Mouse (Mus musculus): ENCODE data around the gene Atp6v0b. TPM values are rescaled to one million over a fixed set of nuclear protein-coding genes. Genes with fewer than 3 reads are reported as not detected.

Gene Atp6v0b
- polyA plus RNA-seq, 1 experiment: 470 TPM

- Histone ChIP-seq H3K4me3 (no peak overlapping the region), H3ac (ENCODE audit: control insufficient read depth, insufficient read length) (no peak overlapping the region), H3K27me3 (ENCODE audit: control insufficient read depth, insufficient read depth, insufficient read length) (no peaks in the 10 kb centered on the region), H3K36me3 (ENCODE audit: control insufficient read depth, insufficient read depth) (peaks cover 16% of the 10 kb centered on the region), H3K79me2 (ENCODE audit: control insufficient read depth, insufficient read depth) (no peaks in the 10 kb centered on the region), H3K4me2 (ENCODE audit: low read depth) (no peak overlapping the region)
- peak; percentile 11 for TF ChIP-seq POLR2AphosphoS2 (IDR thresholded peaks at IDR 0.05; ENCODE audit: insufficient read length, low read depth)
- no peak for TF ChIP-seq CEBPB (IDR thresholded peaks at IDR 0.05; ENCODE audit: insufficient read depth, poor library complexity, severe bottlenecking)
Measured at GRCm38 (mm10) chr4:117871787-117872186, 15.3 kb downstream of the Atp6v0b start.

- H3K4me3 ChIP-seq: no peak overlapping the region
- TF ChIP-seq TCF3 (IDR thresholded peaks at IDR 0.05; ENCODE audit: insufficient read length, low read depth): no peak
- no peak for TF ChIP-seq SRF (IDR thresholded peaks at IDR 0.05; ENCODE audit: control insufficient read depth, insufficient read length, low read depth)
- no peak for TF ChIP-seq E2F4 (IDR thresholded peaks at IDR 0.05; ENCODE audit: insufficient read depth)
- TF ChIP-seq USF1 (IDR thresholded peaks at IDR 0.05; ENCODE audit: low read depth): no peak
- TF ChIP-seq TCF12 (IDR thresholded peaks at IDR 0.05; ENCODE audit: insufficient read depth, poor library complexity, severe bottlenecking): no peak
- TF ChIP-seq POLR2AphosphoS2 (IDR thresholded peaks at IDR 0.05; ENCODE audit: insufficient read length, low read depth): peak; percentile 87
- TF ChIP-seq MYOD1 (IDR thresholded peaks at IDR 0.05; ENCODE audit: control insufficient read depth in 1 of 3, insufficient read length in 2 of 3, low read depth in 2 of 3): no peak
- TF ChIP-seq REST (IDR thresholded peaks at IDR 0.05; ENCODE audit: insufficient read depth, insufficient read length): no peak
- TF ChIP-seq POLR2A (IDR thresholded peaks at IDR 0.05; ENCODE audit: insufficient read length, low read depth): peak; percentile 29
- no peaks in the 10 kb centered on the region for H3K27me3 ChIP-seq (ENCODE audit: control insufficient read depth, insufficient read depth, insufficient read length)
- no peak overlapping the region for H3K4me2 ChIP-seq (ENCODE audit: low read depth)
- no peaks in the 10 kb centered on the region for H3K79me2 ChIP-seq (ENCODE audit: control insufficient read depth, insufficient read depth)
- peaks cover 17% of the 10 kb centered on the region for H3K36me3 ChIP-seq (ENCODE audit: control insufficient read depth, insufficient read depth)
- no peak overlapping the region for H3ac ChIP-seq (ENCODE audit: control insufficient read depth, insufficient read length)
Measured at GRCm38 (mm10) chr4:117870437-117870836, 16.7 kb downstream of the Atp6v0b start.

GRCm38 (mm10) chr4:117869317-117869716 is 17.8 kb downstream of the Atp6v0b start:
- no peak for TF ChIP-seq CEBPB (IDR thresholded peaks at IDR 0.05; ENCODE audit: insufficient read depth, poor library complexity, severe bottlenecking)
- peak; percentile 57 to 82 (median 60) for TF ChIP-seq MYOG (IDR thresholded peaks at IDR 0.05; ENCODE audit: control insufficient read depth in 1 of 3, insufficient read depth in 1 of 3, insufficient read length in 2 of 3, low read depth in 2 of 3)
- no peak for TF ChIP-seq TCF12 (IDR thresholded peaks at IDR 0.05; ENCODE audit: insufficient read depth, poor library complexity, severe bottlenecking)
- TF ChIP-seq E2F4 (IDR thresholded peaks at IDR 0.05; ENCODE audit: insufficient read depth): no peak
- TF ChIP-seq SRF (IDR thresholded peaks at IDR 0.05; ENCODE audit: control insufficient read depth, insufficient read length, low read depth): no peak
- no peak for TF ChIP-seq POLR2A (IDR thresholded peaks at IDR 0.05; ENCODE audit: insufficient read length, low read depth)
- TF ChIP-seq MYOD1 (IDR thresholded peaks at IDR 0.05; ENCODE audit: control insufficient read depth in 1 of 3, insufficient read length in 2 of 3, low read depth in 2 of 3): peak in 2 of 3 experiments; percentile 67 to 87
- H3K79me2 ChIP-seq (ENCODE audit: control insufficient read depth, insufficient read depth): no peaks in the 10 kb centered on the region
- no peak overlapping the region for H3K4me3 ChIP-seq
- peaks cover 20% of the 10 kb centered on the region for H3K36me3 ChIP-seq (ENCODE audit: control insufficient read depth, insufficient read depth)
- H3ac ChIP-seq (ENCODE audit: control insufficient read depth, insufficient read length): no peak overlapping the region
- H3K4me2 ChIP-seq (ENCODE audit: low read depth): no peak overlapping the region
- H3K27me3 ChIP-seq (ENCODE audit: control insufficient read depth, insufficient read depth, insufficient read length): no peaks in the 10 kb centered on the region

GRCm38 (mm10) chr4:117867823-117868222 is 19.3 kb downstream of the Atp6v0b start:
- H3K79me2 ChIP-seq (ENCODE audit: control insufficient read depth, insufficient read depth): no peaks in the 10 kb centered on the region
- TF ChIP-seq TCF12 (IDR thresholded peaks at IDR 0.05; ENCODE audit: insufficient read depth, poor library complexity, severe bottlenecking) (no peak), POLR2A (IDR thresholded peaks at IDR 0.05; ENCODE audit: insufficient read length, low read depth) (no peak), MYOG (IDR thresholded peaks at IDR 0.05; ENCODE audit: control insufficient read depth in 1 of 3, insufficient read depth in 1 of 3, insufficient read length in 2 of 3, low read depth in 2 of 3) (no peak), REST (IDR thresholded peaks at IDR 0.05; ENCODE audit: insufficient read depth, insufficient read length) (no peak), SRF (IDR thresholded peaks at IDR 0.05; ENCODE audit: control insufficient read depth, insufficient read length, low read depth) (no peak), TCF3 (IDR thresholded peaks at IDR 0.05; ENCODE audit: insufficient read length, low read depth) (no peak), E2F4 (IDR thresholded peaks at IDR 0.05; ENCODE audit: insufficient read depth) (no peak), MAX (IDR thresholded peaks at IDR 0.05; ENCODE audit: low read depth) (no peak), POLR2AphosphoS2 (IDR thresholded peaks at IDR 0.05; ENCODE audit: insufficient read length, low read depth) (peak; percentile 24)
- H3K36me3 ChIP-seq (ENCODE audit: control insufficient read depth, insufficient read depth): peaks cover 20% of the 10 kb centered on the region
- no peak overlapping the region for H3K4me2 ChIP-seq (ENCODE audit: low read depth)
- no peak overlapping the region for H3K4me3 ChIP-seq
- no peaks in the 10 kb centered on the region for H3K27me3 ChIP-seq (ENCODE audit: control insufficient read depth, insufficient read depth, insufficient read length)
- no peak overlapping the region for H3ac ChIP-seq (ENCODE audit: control insufficient read depth, insufficient read length)

- no peak for TF ChIP-seq POLR2A (IDR thresholded peaks at IDR 0.05; ENCODE audit: insufficient read length, low read depth)
- TF ChIP-seq CEBPB (IDR thresholded peaks at IDR 0.05; ENCODE audit: insufficient read depth, poor library complexity, severe bottlenecking): no peak
- no peak for TF ChIP-seq MAX (IDR thresholded peaks at IDR 0.05; ENCODE audit: low read depth)
- no peaks in the 10 kb centered on the region for H3K79me2 ChIP-seq (ENCODE audit: control insufficient read depth, insufficient read depth)
- peaks cover 21% of the 10 kb centered on the region for H3K36me3 ChIP-seq (ENCODE audit: control insufficient read depth, insufficient read depth)
- no peak overlapping the region for H3K4me2 ChIP-seq (ENCODE audit: low read depth)
- no peak overlapping the region for H3ac ChIP-seq (ENCODE audit: control insufficient read depth, insufficient read length)
- no peak overlapping the region for H3K4me3 ChIP-seq
- no peaks in the 10 kb centered on the region for H3K27me3 ChIP-seq (ENCODE audit: control insufficient read depth, insufficient read depth, insufficient read length)
Measured at GRCm38 (mm10) chr4:117867000-117867399, 20.1 kb downstream of the Atp6v0b start.
